Mouse (Mus musculus) retina, postnatal 1 day (tissue): ENCODE measurements around the gene Snta1.

ENCODE experiments used
- DNase-seq: peaks from one replicate; pipeline ENCODE4 v3.0.0-alpha.2; 2012

Gene Snta1

GRCm38 (mm10) chr2:154407643-154408445, at the start of gene Snta1:
Gene Snta1 (minus strand): TSS chr2:154408099.
- DNase-seq, result peak; percentile 89

GRCm38 (mm10) chr2:154456621-154457020, 48.7 kb upstream of the Snta1 start:
- no peak for DNase-seq

DNA sequence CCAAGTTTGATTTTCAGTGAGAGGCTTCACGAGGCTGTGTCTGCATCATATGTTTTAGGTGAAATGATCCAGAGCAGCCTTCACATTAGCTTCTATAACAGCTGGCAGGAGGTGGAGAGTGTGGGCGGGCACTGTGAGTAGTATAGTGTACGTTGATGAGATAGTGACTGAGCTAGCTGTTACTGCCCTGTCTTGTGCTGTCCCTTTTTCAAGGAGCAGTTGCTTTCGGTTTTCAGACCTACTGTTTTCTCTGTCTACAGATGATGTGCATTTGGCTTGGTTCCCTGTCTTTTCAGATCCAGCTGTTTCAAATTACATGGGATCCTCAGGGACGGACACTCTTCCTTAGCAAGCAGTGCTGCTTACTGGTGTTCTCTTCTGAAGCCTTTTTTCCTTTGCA, 47.9 kb upstream of the Snta1 start:
- no peak for DNase-seq

- DNase-seq, result peak; percentile 82
Measured at GRCm38 (mm10) chr2:154454605-154455004, 46.7 kb upstream of the Snta1 start.

DNA sequence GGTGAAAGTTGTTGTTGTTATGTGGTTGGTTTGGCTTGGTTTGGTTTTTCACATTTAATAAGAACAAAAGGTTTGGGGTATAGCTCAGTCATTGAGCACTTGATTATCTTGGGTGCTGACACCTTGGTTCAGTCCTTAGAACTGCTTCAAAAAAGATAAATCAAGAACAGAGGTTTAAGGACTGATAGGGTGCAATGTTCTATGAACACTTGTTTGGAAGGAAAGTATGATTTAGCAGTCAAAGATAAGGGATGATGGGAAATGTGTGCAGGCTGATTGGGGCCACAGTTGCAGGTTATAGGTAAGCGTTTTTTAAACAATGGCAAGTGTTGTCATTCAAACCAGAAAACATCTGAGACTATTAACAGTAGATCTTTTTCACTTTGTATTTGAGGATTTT, 46.2 kb upstream of the Snta1 start:
- DNase-seq, result no peak

- no peak for DNase-seq
Measured at GRCm38 (mm10) chr2:154452951-154453350, 45.1 kb upstream of the Snta1 start.

DNA sequence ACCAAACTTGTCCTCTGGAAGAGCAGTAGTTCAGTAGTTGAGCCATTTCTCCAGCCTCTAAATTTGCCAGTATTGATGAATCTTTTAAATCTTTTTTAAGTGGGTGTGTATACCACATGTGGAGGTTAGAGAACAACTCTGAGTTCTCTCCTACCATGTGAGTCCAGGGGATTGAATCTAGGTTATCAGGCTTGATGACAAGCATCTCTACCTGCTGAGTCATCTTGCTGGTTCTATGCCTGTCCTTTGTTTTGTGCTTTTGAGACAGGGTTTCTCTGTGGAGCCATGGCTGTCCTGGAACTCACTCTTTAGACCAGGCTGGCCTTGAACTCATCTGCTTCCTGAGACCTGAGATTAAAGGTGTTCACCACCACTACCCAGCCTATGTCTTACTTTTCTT, 40.7 kb upstream of the Snta1 start:
- DNase-seq, result no peak

DNA sequence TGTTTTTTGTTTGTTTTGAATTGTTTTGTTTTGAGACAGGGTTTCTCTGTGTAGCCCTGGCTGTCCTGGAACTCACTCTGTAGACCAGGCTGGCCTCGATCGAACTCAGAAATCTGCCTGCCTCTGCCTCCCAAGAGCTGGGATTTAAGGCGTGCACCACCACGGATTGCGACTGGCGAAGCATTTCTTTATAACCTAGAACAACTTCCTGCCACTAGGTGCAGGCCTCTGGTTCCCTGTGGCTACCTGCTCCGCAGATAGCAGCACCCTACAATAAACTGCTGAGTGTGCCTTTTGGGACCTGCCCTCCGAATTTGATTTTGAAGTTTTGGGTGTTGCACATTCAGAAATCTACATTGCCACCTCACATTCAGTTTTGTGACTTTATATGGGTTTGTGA, 39.9 kb upstream of the Snta1 start:
- no peak for DNase-seq

GRCm38 (mm10) chr2:154440453-154440852, 32.6 kb upstream of the Snta1 start:
- DNase-seq, result no peak

DNA sequence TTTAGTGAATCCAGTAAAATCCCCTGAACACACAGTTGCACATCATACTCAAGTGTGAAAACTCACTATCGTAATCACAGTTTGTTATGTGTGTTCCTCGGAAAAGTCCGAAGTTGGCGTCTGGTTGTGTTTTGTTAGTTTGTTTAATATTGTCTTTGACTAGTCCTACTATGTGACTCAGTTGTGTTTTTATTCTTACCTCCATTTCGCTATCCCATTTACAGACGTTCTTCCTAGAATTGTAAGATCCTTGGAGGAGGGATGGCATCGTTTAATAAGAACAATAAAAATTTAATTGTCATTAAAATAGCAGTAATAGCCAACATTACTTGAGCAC, 29.3 kb upstream of the Snta1 start:
- no peak for DNase-seq

GRCm38 (mm10) chr2:154436458-154437190, 28.7 kb upstream of the Snta1 start, which contains the start of gene Cbfa2t2:
Gene Cbfa2t2 (plus strand): TSS chr2:154436481.
- DNase-seq, result peak; percentile 77

- peak; percentile 98 for DNase-seq
Measured at GRCm38 (mm10) chr2:154436076-154436457, 28.2 kb upstream of the Snta1 start.

DNA sequence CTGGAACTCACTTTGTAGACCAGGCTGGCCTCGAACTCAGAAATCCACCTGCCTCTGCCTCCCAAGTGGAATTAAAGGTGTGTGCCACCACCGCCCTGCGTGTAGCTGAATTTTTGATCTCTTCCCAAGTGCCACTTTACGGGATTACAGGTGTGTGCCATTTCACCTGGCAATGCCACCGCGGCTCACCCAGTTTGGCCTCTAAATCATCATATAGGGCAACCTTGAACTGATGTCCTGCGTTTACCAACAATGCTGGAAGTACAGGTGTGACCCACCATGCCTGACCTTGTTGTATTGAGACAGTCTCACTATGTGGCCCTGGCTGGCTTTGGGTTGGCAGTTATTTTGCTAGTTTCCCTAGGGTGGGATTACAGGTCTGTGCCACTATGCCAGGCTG, 26.8 kb upstream of the Snta1 start:
- DNase-seq, result no peak

DNA sequence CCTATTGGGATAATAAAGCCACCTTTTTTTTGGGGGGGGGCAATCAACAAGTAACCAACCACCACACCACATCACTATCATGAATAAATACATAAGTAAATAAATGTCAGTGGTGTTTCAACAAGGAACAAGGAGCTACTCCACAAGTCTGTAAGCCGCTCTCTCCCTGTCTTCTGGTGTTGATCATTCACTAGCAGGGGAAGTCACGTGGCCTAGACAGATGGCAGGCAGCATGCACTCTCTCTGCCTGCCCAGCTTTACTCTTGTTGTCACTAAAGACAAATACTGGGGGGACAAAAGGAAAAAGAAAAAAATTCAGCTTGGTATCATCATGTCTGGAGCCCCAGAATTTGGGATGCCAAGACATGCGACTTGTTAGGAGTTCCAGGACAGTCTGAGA, 25.5 kb upstream of the Snta1 start:
- peak; percentile 66 for DNase-seq

DNA sequence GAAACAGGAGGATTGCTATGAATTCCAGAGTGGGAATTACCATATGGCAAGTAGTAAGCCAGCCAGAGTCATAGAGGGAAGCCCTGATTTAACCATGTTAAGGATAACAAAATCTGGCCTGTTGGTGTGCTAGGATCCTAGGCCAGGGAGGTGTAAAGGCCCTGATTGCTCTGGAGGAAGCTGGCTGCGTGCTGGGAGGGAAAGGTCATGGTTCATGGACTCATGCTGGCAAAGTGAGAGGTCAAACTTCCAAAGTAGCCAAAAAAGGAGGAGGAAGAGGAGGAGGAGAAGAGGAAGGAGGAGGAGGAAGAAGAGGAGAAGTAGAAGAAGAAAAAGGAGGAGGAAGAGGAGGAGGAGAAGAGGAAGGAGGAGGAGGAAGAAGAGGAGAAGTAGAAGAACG, 24.8 kb upstream of the Snta1 start:
- DNase-seq, result no peak

GRCm38 (mm10) chr2:154430566-154430965, 22.7 kb upstream of the Snta1 start:
- DNase-seq, result no peak

DNA sequence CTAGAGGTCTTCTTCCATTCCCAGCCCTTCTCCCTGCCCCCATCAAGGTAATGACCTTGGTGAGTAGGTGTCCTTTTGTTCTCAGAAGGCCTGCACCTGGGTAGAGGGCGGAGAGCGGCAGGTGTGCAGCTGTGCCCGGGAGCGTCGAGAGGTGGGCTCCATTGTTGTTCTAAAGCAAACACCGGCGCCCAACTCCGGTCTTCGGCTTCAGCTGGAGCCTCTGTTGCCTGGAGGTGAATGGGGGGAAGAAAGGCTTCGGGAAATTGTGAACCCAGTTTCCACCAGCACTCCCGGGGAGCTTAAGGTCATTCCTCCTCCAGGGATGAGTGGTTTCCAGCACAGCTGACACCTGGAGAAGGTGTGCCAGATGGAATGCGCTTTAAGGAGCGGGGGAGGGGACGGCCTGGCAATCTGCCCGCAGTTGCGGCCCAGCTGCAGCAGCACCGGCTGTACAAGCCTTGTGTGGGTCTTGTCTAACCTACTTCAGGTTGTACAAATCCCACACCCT, 20.0 kb upstream of the Snta1 start:
- DNase-seq, result peak; percentile 62

GRCm38 (mm10) chr2:154426905-154427852, 19.3 kb upstream of the Snta1 start:
- DNase-seq, result no peak

DNA sequence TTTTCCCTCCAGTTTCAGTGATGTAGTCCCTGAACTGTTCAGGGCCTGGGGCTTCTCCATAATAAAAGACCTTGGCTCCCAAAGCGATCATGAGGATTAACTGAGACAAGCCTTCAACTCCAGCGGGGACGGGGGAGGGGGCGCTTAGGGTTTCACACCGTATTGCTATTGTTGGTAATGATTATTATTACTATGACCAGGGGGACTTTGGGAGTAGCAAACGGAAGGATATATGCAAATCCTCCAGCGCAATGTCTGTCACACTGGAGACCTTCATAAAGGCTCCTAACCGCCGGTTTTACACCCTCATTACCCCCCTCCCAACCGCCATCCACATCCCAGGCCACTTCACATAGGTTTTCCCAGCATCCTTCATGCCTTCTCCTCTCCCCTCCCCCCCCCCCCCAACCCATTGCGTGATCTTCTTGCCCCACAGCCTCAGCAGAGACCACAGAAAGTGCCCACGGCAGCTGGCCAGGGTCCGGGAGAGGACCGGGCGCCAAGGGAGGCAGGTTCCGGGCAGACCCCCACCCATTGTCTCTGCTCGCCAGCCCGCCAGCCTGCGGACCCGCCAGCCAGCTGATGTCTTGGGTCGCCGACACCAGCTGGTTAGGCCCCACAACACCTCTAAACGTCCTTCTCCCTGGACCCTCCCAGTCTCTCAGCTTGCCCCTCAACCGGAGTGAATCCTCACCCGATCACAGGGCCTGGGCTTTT, 18.4 kb upstream of the Snta1 start:
- DNase-seq, result peak; percentile 86

GRCm38 (mm10) chr2:154425522-154425921, 17.6 kb upstream of the Snta1 start:
- DNase-seq, result no peak

- DNase-seq, result no peak
Measured at GRCm38 (mm10) chr2:154423548-154423947, 15.6 kb upstream of the Snta1 start.

DNA sequence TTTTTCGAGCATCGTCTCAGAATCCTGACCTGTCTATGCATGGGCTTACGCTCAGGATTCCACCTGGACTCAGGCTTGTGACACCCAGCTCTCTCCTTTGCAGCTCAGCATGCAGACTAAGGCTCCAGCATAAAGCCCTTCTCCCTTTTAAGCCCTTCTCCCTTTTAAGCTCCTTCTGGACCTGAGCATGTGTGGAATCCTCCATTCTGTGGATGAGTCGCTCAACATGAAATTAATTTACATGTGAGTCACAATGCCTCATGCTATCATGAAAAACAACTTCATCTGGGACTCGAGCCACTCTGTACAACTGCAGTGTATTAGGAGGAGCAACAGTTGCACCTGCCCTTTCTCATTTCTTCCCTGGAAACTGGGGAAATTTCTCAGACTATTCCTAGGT, 14.3 kb upstream of the Snta1 start:
- peak; percentile 61 for DNase-seq
